Mouse (Mus musculus) bone marrow, adult 2 months (tissue): ENCODE data around the gene Rimkla. TPM values are rescaled to one million over a fixed set of nuclear protein-coding genes. Genes with fewer than 3 reads are reported as not detected.

ENCODE experiments used
- H3K27ac ChIP-seq: fragments of 200-500 bp; 2 replicates; pipeline ENCODE4 v1.5.1; 2012; ENCODE audit warnings: low read depth, mild to moderate bottlenecking, control low read depth, inconsistent platforms, low read length; ENCODE audit not compliant: control insufficient read depth, poor library complexity, insufficient read depth
- H3K4me1 ChIP-seq: fragments of 200-500 bp; 2 replicates; pipeline ENCODE4 v1.6.1; 2011; ENCODE audit warnings: low read length; ENCODE audit not compliant: control insufficient read depth, insufficient read depth
- H3K4me3 ChIP-seq: fragments of 200-500 bp; replicated peaks from 2 replicates; pipeline ENCODE3; 2011; ENCODE audit warnings: mild to moderate bottlenecking, low read depth, low read length, control low read depth; ENCODE audit not compliant: control insufficient read depth
- CTCF ChIP-seq: fragments of 200-500 bp; IDR thresholded peaks from 2 replicates; pipeline ENCODE4 v1.5.1; 2011; ENCODE audit warnings: low read length, control low read depth; ENCODE audit not compliant: control insufficient read depth, insufficient read depth
- POLR2A ChIP-seq: fragments of 200-500 bp; IDR thresholded peaks from 2 replicates; pipeline ENCODE4 v1.6.1; 2011; ENCODE audit warnings: low read depth, mild to moderate bottlenecking, control low read depth, low read length, borderline replicate concordance; ENCODE audit not compliant: control insufficient read depth
- WGBS: fragments of 180-500 bp; shearing (Covaris S2); methylation state at CpG from one replicate; pipeline ENCODE4 v1.1.7; 2018; 5-methylcytosine and 5-hydroxymethylcytosine counted together
- polyA plus RNA-seq: library from polyadenylated mRNA; stranded (reverse); fragments of >200 nt; gene quantifications from 2 replicates; pipeline ENCODE4 v1.2.4, GENCODE M21; 2011; ENCODE audit warnings: low replicate concordance; ENCODE audit not compliant: missing spikeins, insufficient read depth, insufficient read length

Gene Rimkla
- polyA plus RNA-seq, 1 experiment = not detected

DNA sequence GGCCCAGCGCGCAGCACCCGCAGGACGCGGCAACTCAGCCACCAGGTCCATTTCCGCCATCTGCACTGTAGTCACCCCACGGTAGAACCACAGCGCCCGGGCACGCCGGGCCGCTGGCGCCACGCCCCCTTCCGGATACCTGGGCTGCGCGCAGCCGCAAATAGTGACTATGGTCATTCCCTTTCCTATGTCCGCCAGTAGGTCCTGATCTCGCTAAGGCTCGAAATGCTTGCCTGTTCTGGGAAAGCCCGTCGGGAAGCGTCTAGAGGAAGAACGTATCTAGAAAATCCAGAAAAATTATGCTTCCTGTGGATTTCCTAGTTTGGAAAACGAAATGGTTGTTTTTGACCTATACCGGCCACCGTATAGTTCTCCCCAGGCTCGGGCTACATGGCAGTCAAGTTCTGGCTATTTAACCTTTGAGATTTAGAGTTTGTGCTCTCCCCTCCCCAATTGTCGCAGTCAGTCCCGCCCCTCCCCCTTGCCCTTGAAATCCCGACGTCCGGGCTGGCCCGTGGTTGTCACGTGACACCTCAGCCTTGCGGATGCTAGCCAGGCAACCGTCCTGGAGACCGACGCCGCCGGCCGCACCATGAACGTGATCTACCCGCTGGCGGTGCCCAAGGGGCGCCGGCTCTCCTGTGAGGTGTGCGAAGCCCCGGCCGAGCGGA lies 70.0 kb downstream of the Rimkla start, which contains the start of the genes Ppcs and Zmynd12:
TSS of gene Ppcs (minus strand) at position 127 of the 671 bp plus-strand sequence.
TSS of gene Zmynd12 (plus strand) at position 521 of the 671 bp plus-strand sequence.
- Histone ChIP-seq H3K4me1 (peaks cover 3% of the 10 kb centered on the region; the same call in 1 of the 2 replicates), H3K4me3 (peak within 1 kb of the TSS; percentile 87), H3K27ac (peak within 1 kb of the TSS; percentile 82)
- peak; percentile 89 for TF ChIP-seq POLR2A
- TF ChIP-seq CTCF = 0 out of 2 replicates have a peak, but pooled peaks have one; percentile 15
- WGBS = under 1% methylated on average over 52 of the region's 52 CpGs

- TF ChIP-seq POLR2A = no peak
- peaks cover 3% of the 10 kb centered on the region; the same call in 1 of the 2 replicates for H3K4me1 ChIP-seq
- H3K4me3 ChIP-seq = peak overlapping the region; percentile 87
- under 1% methylated on average over 31 of the region's 31 CpGs for WGBS
- peak overlapping the region; percentile 82 for H3K27ac ChIP-seq
These were observed 70.5 kb downstream of the Rimkla start for GRCm38 (mm10) chr4:119421921-119422293.

GRCm38 (mm10) chr4:119421191-119421590 lies 71.2 kb downstream of the Rimkla start:
- no peak overlapping the region for H3K27ac ChIP-seq
- peaks cover 3% of the 10 kb centered on the region; the same call in 1 of the 2 replicates for H3K4me1 ChIP-seq
- H3K4me3 ChIP-seq = no peak overlapping the region
- WGBS = 40% methylated on average over 3 of the region's 3 CpGs
- no peak for TF ChIP-seq CTCF
- TF ChIP-seq POLR2A = no peak

GRCm38 (mm10) chr4:119417894-119418293 lies 74.5 kb downstream of the Rimkla start:
- H3K4me3 ChIP-seq = no peak overlapping the region
- TF ChIP-seq CTCF (no peak), POLR2A (no peak)
- 51% methylated on average over 3 of the region's 3 CpGs for WGBS
- H3K27ac ChIP-seq = no peak overlapping the region
- peaks cover 4% of the 10 kb centered on the region; the same call in 1 of the 2 replicates for H3K4me1 ChIP-seq

GRCm38 (mm10) chr4:119417270-119417669 lies 75.2 kb downstream of the Rimkla start:
- no peak for TF ChIP-seq CTCF
- no peak for TF ChIP-seq POLR2A
- Histone ChIP-seq H3K27ac (no peak overlapping the region), H3K4me1 (peaks cover 4% of the 10 kb centered on the region; the same call in 1 of the 2 replicates), H3K4me3 (no peak overlapping the region)
- 68% methylated on average over 3 of the region's 3 CpGs for WGBS

Other genes with a start within 250 kb of the Rimkla start
- gene Cldn19, start 237.2 kb downstream of the Rimkla start, polyA plus RNA-seq = 0.54 and 1.2 TPM in 2 replicates
- 212 and 389 TPM in 2 replicates for gene Ybx1, start 198.0 kb downstream of the Rimkla start, polyA plus RNA-seq
- 45.5 and 99.6 TPM in 2 replicates for gene Ppih, start 172.1 kb downstream of the Rimkla start, polyA plus RNA-seq
- 2.3 and 3.7 TPM in 2 replicates for gene Ccdc30, start 77.1 kb downstream of the Rimkla start, polyA plus RNA-seq
- 5.5 and 9.8 TPM in 2 replicates for gene Ppcs, start 70.2 kb downstream of the Rimkla start, polyA plus RNA-seq
- gene Zmynd12, start 69.8 kb downstream of the Rimkla start, polyA plus RNA-seq = 3.3 TPM in 1 of 2 replicates, not detected in the other
- gene Foxj3, start 44.4 kb upstream of the Rimkla start, polyA plus RNA-seq = 5.0 and 9.7 TPM in 2 replicates
- 0.84 and 5.5 TPM in 2 replicates for gene Frg2f1, start 46.9 kb upstream of the Rimkla start, polyA plus RNA-seq
- gene Guca2a, start 145.1 kb upstream of the Rimkla start, polyA plus RNA-seq = not detected in 2 replicates
- gene Guca2b, start 166.3 kb upstream of the Rimkla start, polyA plus RNA-seq = 2.2 TPM in 1 of 2 replicates, not detected in the other
- gene Hivep3, start 241.2 kb upstream of the Rimkla start, polyA plus RNA-seq = 4.4 and 7.3 TPM in 2 replicates